Mouse (Mus musculus) spleen, adult 2 months (tissue): ENCODE measurements around the gene Abcg5.

Experiments
- CTCF ChIP-seq: fragments of 200-500 bp; IDR thresholded peaks from 2 replicates; pipeline ENCODE4 v1.5.1; 2011; ENCODE audit warnings: mild to moderate bottlenecking, inconsistent platforms; ENCODE audit not compliant: insufficient read depth, insufficient read length, insufficient replicate concordance; ENCODE audit errors: extremely low read depth
- POLR2A ChIP-seq: fragments of 200-500 bp; IDR thresholded peaks from 2 replicates; pipeline ENCODE4 v1.6.1; 2011; ENCODE audit warnings: low read depth, low read length, inconsistent platforms

DNA sequence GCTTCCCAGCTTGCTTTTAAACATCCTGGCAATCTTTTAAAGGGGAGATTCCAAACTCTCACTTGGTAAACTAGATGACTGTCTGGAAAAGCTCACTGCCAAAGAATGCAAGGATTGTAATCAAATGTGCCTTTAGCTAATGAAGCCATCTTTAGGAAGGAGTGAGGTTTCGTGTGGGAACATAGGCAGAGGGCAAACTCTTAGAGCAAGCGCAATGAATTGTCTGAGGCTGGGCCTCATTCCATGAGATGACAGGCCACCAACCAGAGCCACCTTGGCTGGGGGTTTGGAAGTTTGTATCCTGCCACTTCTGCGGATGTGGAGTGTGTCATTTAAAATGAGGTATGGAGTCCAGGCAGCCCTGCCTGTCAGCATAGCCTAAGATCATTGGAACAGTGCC is 62.7 kb downstream of the Abcg5 start:
- no peak for TF ChIP-seq CTCF
- TF ChIP-seq POLR2A, result no peak
